Mouse (Mus musculus) hindbrain, embryonic 11.5 days (tissue): ENCODE results near the gene Gigyf2. TPM values are rescaled to one million over a fixed set of nuclear protein-coding genes. Genes with fewer than 3 reads are reported as not detected.
"Not testable (repeated sequence)": the region's sequence is repeated elsewhere in the genome, so short reads cannot be mapped to it uniquely, and the experiment has no call there.

Source experiments
- ATAC-seq: fragments of 200-750 bp; cut with Nextera tagmentation; 2 replicates; pipeline ENCODE4 v1.8.0; 2017; ENCODE audit warnings: mild to moderate bottlenecking, moderate TSS enrichment, moderate library complexity; ENCODE audit not compliant: low FRiP score
- DNase-seq: peaks from one replicate; pipeline ENCODE4 v3.0.0-alpha.2; 2015; ENCODE audit warnings: low spot score
- H3K27ac ChIP-seq: fragments of 300-500 bp; sonication (generic); 2 replicates; pipeline ENCODE4 v1.5.1; 2014; ENCODE audit warnings: mild to moderate bottlenecking, low read depth, low read length
- H3K27me3 ChIP-seq: fragments of 300-500 bp; sonication (generic); 2 replicates; pipeline ENCODE4 v1.6.1; 2014; ENCODE audit warnings: mild to moderate bottlenecking, low read length, moderate library complexity, mixed read lengths; ENCODE audit not compliant: control insufficient read depth, insufficient read depth
- H3K36me3 ChIP-seq: fragments of 300-500 bp; sonication (generic); 2 replicates; pipeline ENCODE4 v1.6.1; 2014; ENCODE audit warnings: mild to moderate bottlenecking, low read length, moderate library complexity, mixed read lengths; ENCODE audit not compliant: control insufficient read depth, insufficient read depth
- H3K4me1 ChIP-seq: fragments of 300-500 bp; sonication (generic); replicated peaks from 2 replicates; pipeline ENCODE4 v1.6.1; 2014; ENCODE audit warnings: low read length, mixed read lengths; ENCODE audit not compliant: control insufficient read depth, insufficient read depth
- H3K4me2 ChIP-seq: fragments of 300-500 bp; sonication (generic); replicated peaks from 2 replicates; pipeline ENCODE4 v1.6.1; 2014; ENCODE audit warnings: mild to moderate bottlenecking, low read depth, low read length
- H3K4me3 ChIP-seq: fragments of 300-500 bp; sonication (generic); 2 replicates; pipeline ENCODE4 v1.5.1; 2014; ENCODE audit warnings: low read depth, low read length
- H3K9ac ChIP-seq: fragments of 300-500 bp; sonication (generic); 2 replicates; pipeline ENCODE4 v1.6.1; 2014; ENCODE audit warnings: low read depth, low read length
- H3K9me3 ChIP-seq: fragments of 300-500 bp; sonication (generic); 2 replicates; pipeline ENCODE4 v1.6.1; 2016; ENCODE audit warnings: low read length; ENCODE audit not compliant: control insufficient read depth
- WGBS: fragments of 180-500 bp; shearing (Covaris S2); extraction: QIAGEN DNeasy Blood & Tissue Kit; methylation state at CpG from one replicate; pipeline ENCODE4 v1.1.7; 2014; 5-methylcytosine and 5-hydroxymethylcytosine counted together
- polyA plus RNA-seq: library from polyadenylated mRNA; unstranded; fragments of >200 nt; fragmentation: Nextera tagmentation; extraction: Ambion mirVana; gene quantifications from 2 replicates; pipeline ENCODE4 v1.2.1, GENCODE M21; 2014

Gene Gigyf2
- polyA plus RNA-seq, 1 experiment from 2014 or later, result 68.2 TPM

- Histone ChIP-seq H3K4me1 (no peaks in the 10 kb centered on the region), H3K9ac (no peak overlapping the region), H3K4me3 (no peak overlapping the region), H3K36me3 (0 out of 2 replicates have a peak, but pooled peaks cover 3% of the 10 kb centered on the region), H3K27me3 (no peaks in the 10 kb centered on the region), H3K9me3 (no peaks in the 10 kb centered on the region), H3K27ac (no peak overlapping the region), H3K4me2 (no peak overlapping the region)
- no peak for ATAC-seq
- DNase-seq, result no peak
- WGBS, result 89% methylated on average over 4 of the region's 4 CpGs
Measured at GRCm38 (mm10) chr1:87449432-87449831, 122.6 kb downstream of the Gigyf2 start.

- Histone ChIP-seq H3K9me3 (no peaks in the 10 kb centered on the region), H3K4me2 (no peak overlapping the region), H3K36me3 (no peaks in the 10 kb centered on the region), H3K9ac (no peak overlapping the region), H3K4me3 (no peak overlapping the region), H3K27me3 (no peaks in the 10 kb centered on the region), H3K4me1 (no peaks in the 10 kb centered on the region), H3K27ac (no peak overlapping the region)
- ATAC-seq (no peak), DNase-seq (no peak)
- WGBS, result 100% methylated on average over 1 of the region's 1 CpGs
Measured at GRCm38 (mm10) chr1:87456425-87456824, 129.6 kb downstream of the Gigyf2 start.

GRCm38 (mm10) chr1:87458045-87458444 lies 131.2 kb downstream of the Gigyf2 start:
- 92% methylated on average over 4 of the region's 4 CpGs for WGBS
- Histone ChIP-seq H3K27me3 (no peaks in the 10 kb centered on the region), H3K36me3 (no peaks in the 10 kb centered on the region), H3K4me3 (no peak overlapping the region), H3K27ac (no peak overlapping the region), H3K4me2 (no peak overlapping the region), H3K9ac (no peak overlapping the region), H3K9me3 (no peaks in the 10 kb centered on the region), H3K4me1 (no peaks in the 10 kb centered on the region)
- DNase-seq (no peak), ATAC-seq (no peak)

GRCm38 (mm10) chr1:87459856-87460255 lies 133.1 kb downstream of the Gigyf2 start:
- not testable (repeated sequence) for H3K4me2 ChIP-seq, H3K27me3 ChIP-seq, H3K9ac ChIP-seq, H3K4me1 ChIP-seq, H3K9me3 ChIP-seq, H3K4me3 ChIP-seq, H3K27ac ChIP-seq, ATAC-seq, DNase-seq, H3K36me3 ChIP-seq
- 95% methylated on average over 6 of the region's 7 CpGs for WGBS

GRCm38 (mm10) chr1:87467469-87467868 lies 140.7 kb downstream of the Gigyf2 start:
- ATAC-seq, result no peak
- H3K27me3 ChIP-seq, result no peaks in the 10 kb centered on the region
- H3K4me2 ChIP-seq, result no peak overlapping the region
- DNase-seq, result no peak
- no peaks in the 10 kb centered on the region for H3K4me1 ChIP-seq
- no peak overlapping the region for H3K4me3 ChIP-seq
- H3K9ac ChIP-seq, result no peak overlapping the region
- no peak overlapping the region for H3K27ac ChIP-seq
- 86% methylated on average over 9 of the region's 9 CpGs for WGBS
- no peaks in the 10 kb centered on the region for H3K36me3 ChIP-seq
- no peaks in the 10 kb centered on the region for H3K9me3 ChIP-seq

GRCm38 (mm10) chr1:87468321-87468720 lies 141.5 kb downstream of the Gigyf2 start:
- H3K9me3 ChIP-seq, result no peaks in the 10 kb centered on the region
- H3K4me2 ChIP-seq, result no peak overlapping the region
- no peaks in the 10 kb centered on the region for H3K4me1 ChIP-seq
- H3K36me3 ChIP-seq, result no peaks in the 10 kb centered on the region
- no peak overlapping the region for H3K9ac ChIP-seq
- DNase-seq (no peak), ATAC-seq (no peak)
- no peaks in the 10 kb centered on the region for H3K27me3 ChIP-seq
- 80% methylated on average over 6 of the region's 6 CpGs for WGBS
- H3K27ac ChIP-seq, result no peak overlapping the region
- H3K4me3 ChIP-seq, result no peak overlapping the region

GRCm38 (mm10) chr1:87469971-87470370 lies 143.2 kb downstream of the Gigyf2 start, which contains the start of gene Snorc:
TSS of gene Snorc (plus strand) at chr1:87470271.
- not testable (repeated sequence) for H3K36me3 ChIP-seq, H3K4me2 ChIP-seq, H3K4me3 ChIP-seq, ATAC-seq, H3K9me3 ChIP-seq, H3K4me1 ChIP-seq, H3K9ac ChIP-seq, H3K27me3 ChIP-seq, DNase-seq, H3K27ac ChIP-seq
- WGBS, result 45% methylated on average over 7 of the region's 10 CpGs

- no peak overlapping the region for H3K4me3 ChIP-seq
- no peak overlapping the region for H3K9ac ChIP-seq
- 80% methylated on average over 7 of the region's 7 CpGs for WGBS
Measured at GRCm38 (mm10) chr1:87471914-87472313, 145.1 kb downstream of the Gigyf2 start.

GRCm38 (mm10) chr1:87472576-87472975 lies 145.8 kb downstream of the Gigyf2 start:
- Histone ChIP-seq H3K4me1 (peaks cover 2% of the 10 kb centered on the region; the same call in 1 of the 2 replicates), H3K4me2 (no peak overlapping the region), H3K4me3 (no peak overlapping the region), H3K9me3 (no peaks in the 10 kb centered on the region), H3K9ac (no peak overlapping the region), H3K27me3 (peaks cover 10% of the 10 kb centered on the region), H3K27ac (no peak overlapping the region), H3K36me3 (no peaks in the 10 kb centered on the region)
- no peak for DNase-seq
- ATAC-seq, result no peak
- WGBS, result 87% methylated on average over 7 of the region's 7 CpGs

More at GRCm38 (mm10) chr1:87471914-87472313, 145.1 kb downstream of the Gigyf2 start:
- H3K27ac ChIP-seq, result no peak overlapping the region
- H3K36me3 ChIP-seq, result no peaks in the 10 kb centered on the region
- no peak for DNase-seq
- peaks cover 2% of the 10 kb centered on the region; the same call in 1 of the 2 replicates for H3K4me1 ChIP-seq
- H3K9me3 ChIP-seq, result no peaks in the 10 kb centered on the region
- ATAC-seq, result no peak
- no peak overlapping the region for H3K4me2 ChIP-seq
- H3K27me3 ChIP-seq, result peaks cover 10% of the 10 kb centered on the region
